Mouse (Mus musculus) B cell, adult 62 days (primary cell): Measurements from ENCODE around the gene Sgk2. TPM values are rescaled to one million over a fixed set of nuclear protein-coding genes. Genes with fewer than 3 reads are reported as not detected.

Experiments used
- total RNA-seq: library from RNA; stranded (reverse); gene quantifications from 4 replicates; pipeline ENCODE4 v1.2.4, GENCODE M21; 2023

Sgk2 gene
- not detected in 4 replicates for total RNA-seq

GRCm38 (mm10) chr2:162987218-162987617, at the start of gene Sgk2:
TSS of gene Sgk2 (plus strand) at chr2:162987330.

GRCm38 (mm10) chr2:162943148-162943846, 43.8 kb upstream of the Sgk2 start, which contains the start of gene L3mbtl1:
TSS of gene L3mbtl1 (plus strand) at chr2:162943472.

DNA sequence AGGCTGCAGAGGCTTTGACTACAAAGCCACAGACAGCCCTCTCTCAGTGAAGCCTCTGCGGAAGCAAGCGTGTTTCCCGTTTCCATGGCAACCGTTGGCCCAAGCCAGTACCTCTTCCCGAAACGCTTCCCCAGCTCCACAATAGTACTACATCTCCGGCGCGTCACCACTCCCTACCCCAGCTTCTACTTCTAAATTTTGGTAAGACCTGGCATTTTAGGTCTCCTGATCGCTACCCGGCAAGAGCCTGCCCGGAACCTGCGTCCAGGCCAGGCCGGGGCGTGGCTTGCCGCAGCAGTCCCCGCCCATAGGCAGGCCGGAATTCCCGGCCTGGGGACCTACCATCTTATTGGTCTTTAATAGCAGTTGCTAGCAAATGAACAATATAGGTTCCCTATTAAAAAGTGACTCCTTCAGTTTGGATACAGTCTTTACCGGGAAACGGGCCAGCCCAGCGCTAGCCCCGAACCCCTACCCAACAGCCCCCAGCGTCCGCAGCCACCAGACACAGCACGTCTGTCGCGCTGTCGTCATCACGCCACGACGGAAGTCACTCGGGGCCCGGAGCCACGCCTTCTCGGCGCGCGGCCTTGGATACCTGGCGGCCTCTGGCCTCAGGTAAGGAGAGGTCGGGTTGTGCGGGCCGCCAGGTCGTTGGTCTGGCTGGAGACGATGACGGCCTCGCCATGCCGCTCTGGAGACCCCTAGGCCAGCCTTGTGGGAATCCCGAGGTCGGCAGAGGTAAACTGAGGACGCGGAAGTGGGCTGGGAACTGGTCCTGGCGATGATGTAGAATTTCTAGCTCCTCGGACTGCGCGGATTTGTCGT, 30.0 kb downstream of the Sgk2 start, which contains the start of gene Ift52:
TSS of gene Ift52 (plus strand) at position 439 of the 828 bp plus-strand sequence.

DNA sequence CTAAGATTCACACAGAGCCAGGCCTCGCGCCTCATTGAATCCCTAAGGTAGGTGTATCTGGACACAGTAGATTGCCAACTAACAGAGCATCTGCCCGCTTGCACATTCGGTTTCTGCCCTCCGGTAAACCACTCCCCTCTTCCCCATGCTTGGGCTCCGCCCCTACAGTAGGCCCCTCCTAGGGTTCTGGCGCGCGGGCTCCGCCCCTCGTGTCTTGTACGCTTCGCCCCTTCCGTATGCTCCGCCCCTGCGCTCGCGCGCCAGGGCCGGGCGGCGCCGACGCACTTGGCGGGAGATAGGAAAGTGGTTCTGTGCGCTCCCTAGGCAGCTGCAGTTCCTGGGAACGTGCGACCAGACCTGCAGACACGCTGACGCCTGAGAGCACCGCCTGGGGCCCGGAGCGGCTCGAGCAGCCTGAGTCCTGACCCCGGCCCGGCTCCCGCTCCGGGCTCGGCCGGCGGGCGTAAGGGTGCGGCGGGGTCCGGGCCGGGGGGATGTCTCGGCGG, 67.3 kb downstream of the Sgk2 start, which contains the start of gene Mybl2:
TSS of gene Mybl2 (plus strand) at position 353 of the 506 bp plus-strand sequence.

Other genes starting within 250 kb of the Sgk2 start
- gene Srsf6, start 55.8 kb upstream of the Sgk2 start, total RNA-seq = 386 to 406 TPM (median 400 TPM) in 4 replicates
- 1.0 to 3.0 TPM (median 2.1 TPM) in 4 replicates for gene L3mbtl1, start 43.9 kb upstream of the Sgk2 start, total RNA-seq
- 27.6 to 35.2 TPM (median 31.0 TPM) in 4 replicates for gene Ift52, start 30.0 kb downstream of the Sgk2 start, total RNA-seq
- gene Mybl2, start 67.4 kb downstream of the Sgk2 start, total RNA-seq = 4.8 to 6.1 TPM (median 5.6 TPM) in 4 replicates
- not detected in 4 replicates for gene Gtsf1l, start 100.5 kb downstream of the Sgk2 start, total RNA-seq
- 0.69 TPM in 1 of 4 replicates, not detected in the others for gene Tox2, start 215.8 kb downstream of the Sgk2 start, total RNA-seq